Mouse (Mus musculus): ENCODE measurements at regions not wholly inside any gene's neighbourhood (a gene's known extent, or its start where the extent isn't known, plus 50 kb on each side); places are given as distances from the start of the nearest gene placed in this dataset.

DNA sequence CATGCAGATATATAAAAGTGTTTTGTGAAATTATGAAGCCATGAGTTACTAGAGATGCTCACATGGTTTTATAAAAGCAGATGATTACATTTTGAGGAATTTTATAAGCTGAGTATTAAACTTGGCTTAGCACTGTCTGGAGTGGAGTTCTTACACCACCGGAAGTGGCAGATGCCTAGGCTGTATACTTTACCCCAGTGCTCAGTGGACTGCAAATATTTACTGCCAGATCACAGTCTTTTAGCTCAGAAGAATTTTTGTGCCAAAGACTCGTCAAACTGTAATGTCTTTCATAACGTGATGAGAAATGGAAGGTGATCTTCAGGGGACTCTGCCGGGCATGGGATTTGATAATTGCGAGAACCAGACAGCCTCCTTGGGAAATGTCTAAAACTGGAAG is 136.1 kb upstream of the 9330182O14Rik start:
- Histone ChIP-seq H3K4me1 (no peaks in the 10 kb centered on the region), H3K27ac (replicated peaks) (no peak overlapping the region), H3K9ac (no peak overlapping the region), H3K4me2 (replicated peaks) (no peak overlapping the region), H3K27me3 (no peaks in the 10 kb centered on the region), H3K4me3 (replicated peaks) (no peak overlapping the region), H3K36me3 (no peaks in the 10 kb centered on the region), H3K9me3 (replicated peaks) (no peaks in the 10 kb centered on the region)
- WGBS, result 47% methylated on average over 5 of the region's 5 CpGs
- no peak for ATAC-seq (ENCODE audit: insufficient number of reproducible peaks, low FRiP score, low TSS enrichment, low read depth)

- Histone ChIP-seq H3K4me2 (replicated peaks) (no peak overlapping the region), H3K9me3 (replicated peaks) (no peaks in the 10 kb centered on the region)
- 78% methylated on average over 5 of the region's 5 CpGs for WGBS
Measured at GRCm38 (mm10) chr15:40000022-40000421, 134.1 kb upstream of the 9330182O14Rik start.

DNA sequence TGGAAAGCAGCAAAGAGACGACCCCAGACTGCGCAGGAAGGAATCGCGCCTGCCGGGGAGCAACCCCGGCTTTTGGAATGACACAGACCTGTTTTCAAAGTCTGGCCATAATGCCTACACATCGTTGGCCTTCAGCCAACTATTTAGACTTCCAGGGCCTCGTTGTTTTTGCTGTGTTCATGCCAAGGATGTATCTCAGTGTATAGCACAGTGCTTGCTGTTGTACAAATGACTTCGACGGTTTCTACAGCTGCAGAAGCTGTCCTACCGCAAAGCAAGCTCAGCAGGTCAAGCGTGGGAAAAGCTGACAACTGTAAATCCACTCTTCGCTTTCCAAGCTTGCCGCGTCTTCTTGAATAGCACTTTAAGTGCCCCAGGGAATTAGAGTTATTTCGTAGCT is 129.1 kb upstream of the 9330182O14Rik start:
- Histone ChIP-seq H3K9ac (no peak overlapping the region), H3K27ac (replicated peaks) (no peak overlapping the region), H3K9me3 (replicated peaks) (no peaks in the 10 kb centered on the region), H3K27me3 (no peaks in the 10 kb centered on the region), H3K4me1 (no peaks in the 10 kb centered on the region), H3K36me3 (no peaks in the 10 kb centered on the region), H3K4me3 (replicated peaks) (no peak overlapping the region), H3K4me2 (replicated peaks) (no peak overlapping the region)
- WGBS, result 67% methylated on average over 16 of the region's 16 CpGs
- no peak for ATAC-seq (ENCODE audit: insufficient number of reproducible peaks, low FRiP score, low TSS enrichment, low read depth)

More at GRCm38 (mm10) chr15:40000022-40000421, 134.1 kb upstream of the 9330182O14Rik start:
- H3K4me3 ChIP-seq (replicated peaks), result no peak overlapping the region
- no peaks in the 10 kb centered on the region for H3K36me3 ChIP-seq
- no peak for ATAC-seq (ENCODE audit: insufficient number of reproducible peaks, low FRiP score, low TSS enrichment, low read depth)
- H3K27me3 ChIP-seq, result no peaks in the 10 kb centered on the region
- no peaks in the 10 kb centered on the region for H3K4me1 ChIP-seq
- H3K9ac ChIP-seq, result no peak overlapping the region
- no peak overlapping the region for H3K27ac ChIP-seq (replicated peaks)

DNA sequence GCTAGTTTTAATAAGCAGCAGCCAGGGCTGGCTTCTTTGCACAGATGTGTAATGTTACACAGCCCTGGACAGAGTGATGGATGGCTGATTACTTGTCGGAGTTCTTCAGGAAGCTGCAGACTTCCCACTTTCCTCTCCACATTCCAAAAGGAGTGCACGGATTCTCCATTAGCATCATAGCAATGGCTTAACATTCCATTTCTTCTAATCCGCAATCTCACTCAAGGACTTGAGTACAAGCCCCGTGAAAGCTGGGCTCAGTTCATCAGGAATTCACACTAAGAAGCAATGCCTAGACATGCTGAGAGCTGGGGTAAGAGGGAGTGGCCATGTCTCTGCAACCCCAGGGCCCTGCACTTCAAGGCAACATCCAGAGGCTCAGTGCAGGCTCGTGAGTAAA is 126.3 kb upstream of the 9330182O14Rik start:
- Histone ChIP-seq H3K9ac (no peak overlapping the region), H3K27ac (replicated peaks) (no peak overlapping the region), H3K9me3 (replicated peaks) (no peaks in the 10 kb centered on the region), H3K36me3 (no peaks in the 10 kb centered on the region), H3K4me2 (replicated peaks) (no peak overlapping the region), H3K27me3 (no peaks in the 10 kb centered on the region), H3K4me3 (replicated peaks) (no peak overlapping the region), H3K4me1 (no peaks in the 10 kb centered on the region)
- WGBS, result 12% methylated on average over 5 of the region's 5 CpGs
- ATAC-seq (ENCODE audit: insufficient number of reproducible peaks, low FRiP score, low TSS enrichment, low read depth), result peak; percentile 29; the same call in 1 of the 2 replicates

DNA sequence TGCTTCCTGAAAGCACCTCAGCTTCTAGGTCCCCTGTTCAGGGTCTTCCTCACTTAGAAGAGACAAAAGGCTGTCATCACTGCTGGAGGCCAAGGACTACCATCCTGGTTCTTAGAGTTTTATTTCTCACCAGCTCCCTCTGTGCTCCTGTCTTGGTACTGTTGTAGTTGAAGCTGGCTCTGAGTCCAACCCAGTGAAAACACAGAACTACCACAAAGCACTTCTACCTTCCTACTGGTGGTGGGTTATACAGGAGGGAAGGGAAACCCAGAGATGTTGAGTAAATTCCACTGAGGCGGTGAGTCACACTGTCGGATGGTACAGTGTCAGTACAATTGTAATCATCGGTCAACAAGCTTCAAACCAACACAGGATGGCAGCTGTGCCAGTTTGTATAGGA is 120.3 kb upstream of the 9330182O14Rik start:
- H3K4me1 ChIP-seq, result no peaks in the 10 kb centered on the region; the same call in 1 of the 2 replicates
- H3K4me2 ChIP-seq (replicated peaks), result no peak overlapping the region
- H3K36me3 ChIP-seq, result no peaks in the 10 kb centered on the region
- H3K9me3 ChIP-seq (replicated peaks), result no peaks in the 10 kb centered on the region
- no peaks in the 10 kb centered on the region for H3K27me3 ChIP-seq
- ATAC-seq (ENCODE audit: insufficient number of reproducible peaks, low FRiP score, low TSS enrichment, low read depth), result no peak
- H3K4me3 ChIP-seq (replicated peaks), result no peak overlapping the region
- H3K9ac ChIP-seq, result no peak overlapping the region
- WGBS, result 85% methylated on average over 3 of the region's 3 CpGs
- H3K27ac ChIP-seq (replicated peaks), result no peak overlapping the region

GRCm38 (mm10) chr15:40017019-40017418 is 117.1 kb upstream of the 9330182O14Rik start:
- Histone ChIP-seq H3K4me3 (replicated peaks) (no peak overlapping the region), H3K27ac (replicated peaks) (no peak overlapping the region), H3K36me3 (no peaks in the 10 kb centered on the region), H3K9ac (no peak overlapping the region), H3K9me3 (replicated peaks) (no peaks in the 10 kb centered on the region), H3K4me2 (replicated peaks) (no peak overlapping the region), H3K27me3 (no peaks in the 10 kb centered on the region), H3K4me1 (no peaks in the 10 kb centered on the region; the same call in 1 of the 2 replicates)
- no peak for ATAC-seq (ENCODE audit: insufficient number of reproducible peaks, low FRiP score, low TSS enrichment, low read depth)
- 89% methylated on average over 2 of the region's 2 CpGs for WGBS

DNA sequence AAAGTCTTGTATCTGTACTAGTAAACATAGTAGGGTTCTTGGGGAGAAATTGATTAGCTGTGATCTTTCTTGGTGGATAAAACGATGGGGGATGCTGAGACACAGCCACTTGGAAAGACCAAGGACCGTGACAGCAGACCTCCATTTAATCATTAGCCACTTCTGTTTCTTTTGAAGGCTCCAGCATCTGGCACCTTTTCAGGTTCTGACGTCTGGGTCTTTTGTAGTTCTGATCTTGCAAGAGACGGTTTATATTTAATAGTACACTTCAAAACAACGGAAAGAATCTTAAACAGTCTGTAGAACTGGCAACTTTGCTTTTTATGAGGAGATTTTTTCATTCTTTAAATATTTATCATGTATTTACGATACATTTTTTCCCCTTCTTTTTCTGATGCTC is 116.6 kb upstream of the 9330182O14Rik start:
- H3K9me3 ChIP-seq (replicated peaks), result no peaks in the 10 kb centered on the region
- H3K36me3 ChIP-seq, result no peaks in the 10 kb centered on the region
- WGBS, result 37% methylated on average over 6 of the region's 6 CpGs
- no peak for ATAC-seq (ENCODE audit: insufficient number of reproducible peaks, low FRiP score, low TSS enrichment, low read depth)
- H3K27me3 ChIP-seq, result no peaks in the 10 kb centered on the region
- H3K4me3 ChIP-seq (replicated peaks), result no peak overlapping the region
- no peak overlapping the region for H3K27ac ChIP-seq (replicated peaks)
- no peak overlapping the region for H3K4me2 ChIP-seq (replicated peaks)
- H3K9ac ChIP-seq, result no peak overlapping the region
- no peaks in the 10 kb centered on the region; the same call in 1 of the 2 replicates for H3K4me1 ChIP-seq

GRCm38 (mm10) chr15:40018047-40018791 is 115.9 kb upstream of the 9330182O14Rik start:
- no peak overlapping the region for H3K9ac ChIP-seq
- H3K27me3 ChIP-seq, result no peaks in the 10 kb centered on the region
- no peak for ATAC-seq (ENCODE audit: insufficient number of reproducible peaks, low FRiP score, low TSS enrichment, low read depth)
- no peak overlapping the region for H3K4me3 ChIP-seq (replicated peaks)
- no peak overlapping the region for H3K4me2 ChIP-seq (replicated peaks)
- no peaks in the 10 kb centered on the region; the same call in 1 of the 2 replicates for H3K4me1 ChIP-seq
- no peaks in the 10 kb centered on the region for H3K9me3 ChIP-seq (replicated peaks)
- WGBS, result 30% methylated on average over 12 of the region's 12 CpGs
- H3K27ac ChIP-seq (replicated peaks), result no peak overlapping the region
- H3K36me3 ChIP-seq, result no peaks in the 10 kb centered on the region

DNA sequence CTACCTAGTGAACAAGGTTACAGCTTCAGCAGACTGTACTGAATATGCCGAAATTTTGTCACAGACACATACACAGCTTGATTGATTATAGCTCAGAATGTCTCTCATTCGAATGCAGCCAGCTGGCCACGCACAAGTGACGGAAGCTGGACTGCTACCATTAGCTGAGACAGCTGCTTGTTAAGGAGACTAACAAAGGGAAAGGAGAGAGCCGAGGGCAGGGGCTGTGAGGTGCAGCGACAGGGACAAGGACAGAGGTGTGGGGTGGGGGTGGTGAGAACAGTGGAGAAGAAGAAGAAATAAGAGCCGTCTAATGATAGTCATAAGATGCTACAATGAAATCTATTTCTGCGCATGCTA is 115.4 kb upstream of the 9330182O14Rik start:
- Histone ChIP-seq H3K27ac (replicated peaks) (no peak overlapping the region), H3K4me1 (no peaks in the 10 kb centered on the region; the same call in 1 of the 2 replicates), H3K27me3 (no peaks in the 10 kb centered on the region), H3K4me3 (replicated peaks) (no peak overlapping the region), H3K36me3 (no peaks in the 10 kb centered on the region), H3K9ac (no peak overlapping the region), H3K9me3 (replicated peaks) (no peaks in the 10 kb centered on the region), H3K4me2 (replicated peaks) (no peak overlapping the region)
- WGBS, result 64% methylated on average over 8 of the region's 8 CpGs
- ATAC-seq (ENCODE audit: insufficient number of reproducible peaks, low FRiP score, low TSS enrichment, low read depth), result no peak

GRCm38 (mm10) chr15:40019226-40019625 is 114.9 kb upstream of the 9330182O14Rik start:
- Histone ChIP-seq H3K9ac (no peak overlapping the region), H3K27ac (replicated peaks) (no peak overlapping the region), H3K4me2 (replicated peaks) (no peak overlapping the region), H3K27me3 (no peaks in the 10 kb centered on the region), H3K4me3 (replicated peaks) (no peak overlapping the region), H3K36me3 (no peaks in the 10 kb centered on the region), H3K9me3 (replicated peaks) (no peaks in the 10 kb centered on the region), H3K4me1 (no peaks in the 10 kb centered on the region; the same call in 1 of the 2 replicates)
- no peak for ATAC-seq (ENCODE audit: insufficient number of reproducible peaks, low FRiP score, low TSS enrichment, low read depth)
- 83% methylated on average over 8 of the region's 8 CpGs for WGBS

- Histone ChIP-seq H3K36me3 (no peaks in the 10 kb centered on the region), H3K4me3 (replicated peaks) (no peak overlapping the region), H3K4me1 (no peaks in the 10 kb centered on the region; the same call in 1 of the 2 replicates), H3K9me3 (replicated peaks) (no peaks in the 10 kb centered on the region), H3K27ac (replicated peaks) (no peak overlapping the region), H3K9ac (no peak overlapping the region), H3K27me3 (no peaks in the 10 kb centered on the region), H3K4me2 (replicated peaks) (no peak overlapping the region)
- no peak for ATAC-seq (ENCODE audit: insufficient number of reproducible peaks, low FRiP score, low TSS enrichment, low read depth)
Measured at GRCm38 (mm10) chr15:40020097-40020496, 114.1 kb upstream of the 9330182O14Rik start.

GRCm38 (mm10) chr15:40020646-40021045 is 113.5 kb upstream of the 9330182O14Rik start:
- Histone ChIP-seq H3K4me3 (replicated peaks) (no peak overlapping the region), H3K4me1 (no peaks in the 10 kb centered on the region; the same call in 1 of the 2 replicates), H3K4me2 (replicated peaks) (no peak overlapping the region), H3K27me3 (no peaks in the 10 kb centered on the region), H3K9me3 (replicated peaks) (no peaks in the 10 kb centered on the region), H3K27ac (replicated peaks) (no peak overlapping the region), H3K36me3 (no peaks in the 10 kb centered on the region), H3K9ac (no peak overlapping the region)
- no peak for ATAC-seq (ENCODE audit: insufficient number of reproducible peaks, low FRiP score, low TSS enrichment, low read depth)
- 85% methylated on average over 3 of the region's 3 CpGs for WGBS
